Mouse (Mus musculus) intestine, postnatal 0 days (tissue): Measurements from ENCODE around the gene B3gnt9. TPM values are rescaled to one million over a fixed set of nuclear protein-coding genes. Genes with fewer than 3 reads are reported as not detected.
"Not testable (repeated sequence)": the region's sequence is repeated elsewhere in the genome, so short reads cannot be mapped to it uniquely, and the experiment has no call there.

Source experiments
- ATAC-seq: fragments of 200-750 bp; cut with Nextera tagmentation; 2 replicates; pipeline ENCODE4 v1.8.0; 2017; ENCODE audit warnings: mild to moderate bottlenecking, moderate TSS enrichment, moderate library complexity
- H3K27ac ChIP-seq: fragments of 300-500 bp; sonication (generic); 2 replicates; pipeline ENCODE4 v1.5.1; 2014; ENCODE audit warnings: mild to moderate bottlenecking, low read depth, low read length, moderate library complexity
- H3K27me3 ChIP-seq: fragments of 300-500 bp; sonication (generic); replicated peaks from 2 replicates; pipeline ENCODE4 v1.6.1; 2014; ENCODE audit warnings: low read length, mixed read lengths; ENCODE audit not compliant: control insufficient read depth, insufficient read depth
- H3K36me3 ChIP-seq: fragments of 300-500 bp; sonication (generic); 2 replicates; pipeline ENCODE4 v1.6.1; 2014; ENCODE audit warnings: mild to moderate bottlenecking, moderate library complexity; ENCODE audit not compliant: control insufficient read depth, insufficient read depth
- H3K4me1 ChIP-seq: fragments of 300-500 bp; sonication (generic); replicated peaks from 2 replicates; pipeline ENCODE4 v1.6.1; 2014; ENCODE audit warnings: antibody characterized with exemption, low read length, mixed read lengths; ENCODE audit not compliant: control insufficient read depth, insufficient read depth
- H3K4me2 ChIP-seq: fragments of 300-500 bp; sonication (generic); replicated peaks from 2 replicates; pipeline ENCODE4 v1.6.1; 2014; ENCODE audit warnings: low read depth, mild to moderate bottlenecking, moderate library complexity
- H3K4me3 ChIP-seq: fragments of 300-500 bp; sonication (generic); 2 replicates; pipeline ENCODE4 v1.5.1; 2014; ENCODE audit warnings: low read depth, low read length
- H3K9ac ChIP-seq: fragments of 300-500 bp; sonication (generic); 2 replicates; pipeline ENCODE4 v1.6.1; 2014; ENCODE audit warnings: mild to moderate bottlenecking, low read depth, low read length
- H3K9me3 ChIP-seq: fragments of 300-500 bp; sonication (generic); 2 replicates; pipeline ENCODE4 v1.6.1; 2016; ENCODE audit warnings: mixed run types; ENCODE audit not compliant: control insufficient read depth
- CTCF ChIP-seq: sonication (generic); IDR thresholded peaks from 2 replicates; pipeline ENCODE4 v1.5.1; 2016; ENCODE audit warnings: low read depth, mild to moderate bottlenecking, control low read depth, antibody characterized with exemption, moderate library complexity
- WGBS: fragments of 180-500 bp; shearing (Covaris S2); extraction: QIAGEN DNeasy Blood & Tissue Kit; methylation state at CpG from one replicate; pipeline ENCODE4 v1.1.7; 2014; 5-methylcytosine and 5-hydroxymethylcytosine counted together
- polyA plus RNA-seq: library from polyadenylated mRNA; unstranded; fragments of >200 nt; fragmentation: Nextera tagmentation; extraction: Ambion mirVana; gene quantifications from 2 replicates; pipeline ENCODE4 v1.2.1, GENCODE M21; 2015

B3gnt9 gene
- polyA plus RNA-seq, 1 experiment from 2014 or later, result 8.1 TPM

- Histone ChIP-seq H3K4me3 (no peak overlapping the region), H3K27ac (no peak overlapping the region), H3K9ac (no peak overlapping the region), H3K27me3 (no peaks in the 10 kb centered on the region), H3K4me1 (no peaks in the 10 kb centered on the region), H3K36me3 (peaks cover 52% of the 10 kb centered on the region), H3K9me3 (no peaks in the 10 kb centered on the region), H3K4me2 (no peak overlapping the region)
- 97% methylated on average over 7 of the region's 7 CpGs for WGBS
- ATAC-seq, result no peak
- no peak for TF ChIP-seq CTCF
Measured at GRCm38 (mm10) chr8:105241016-105241415, 13.9 kb downstream of the B3gnt9 start.

- no peak for ATAC-seq
- Histone ChIP-seq H3K4me1 (no peaks in the 10 kb centered on the region), H3K9ac (no peak overlapping the region), H3K36me3 (peaks cover 47% of the 10 kb centered on the region), H3K9me3 (no peaks in the 10 kb centered on the region), H3K4me3 (no peak overlapping the region), H3K27me3 (no peaks in the 10 kb centered on the region), H3K27ac (no peak overlapping the region), H3K4me2 (no peak overlapping the region)
- no peak for TF ChIP-seq CTCF
- WGBS, result 83% methylated on average over 14 of the region's 14 CpGs
Measured at GRCm38 (mm10) chr8:105237442-105238142, 17.4 kb downstream of the B3gnt9 start.

- TF ChIP-seq CTCF, result no peak
- no peak overlapping the region for H3K27ac ChIP-seq
- H3K9ac ChIP-seq, result no peak overlapping the region
- no peaks in the 10 kb centered on the region for H3K27me3 ChIP-seq
- no peak overlapping the region for H3K4me3 ChIP-seq
- 67% methylated on average over 1 of the region's 1 CpGs for WGBS
- no peaks in the 10 kb centered on the region for H3K9me3 ChIP-seq
- no peaks in the 10 kb centered on the region for H3K4me1 ChIP-seq
- 0 out of 2 replicates have a peak, but pooled peaks have one; percentile 51 for ATAC-seq
- H3K4me2 ChIP-seq, result no peak overlapping the region
- H3K36me3 ChIP-seq, result peaks cover 27% of the 10 kb centered on the region
Measured at GRCm38 (mm10) chr8:105235206-105235605, 19.7 kb downstream of the B3gnt9 start.

GRCm38 (mm10) chr8:105233126-105233935 is 21.6 kb downstream of the B3gnt9 start:
- no peak for TF ChIP-seq CTCF
- no peaks in the 10 kb centered on the region for H3K27me3 ChIP-seq
- H3K36me3 ChIP-seq, result peaks cover 12% of the 10 kb centered on the region
- no peak overlapping the region for H3K9ac ChIP-seq
- H3K4me1 ChIP-seq, result no peaks in the 10 kb centered on the region
- H3K4me2 ChIP-seq, result no peak overlapping the region
- no peak overlapping the region for H3K4me3 ChIP-seq
- WGBS, result 25% methylated on average over 1 of the region's 1 CpGs
- H3K27ac ChIP-seq, result no peak overlapping the region
- ATAC-seq, result no peak
- no peaks in the 10 kb centered on the region for H3K9me3 ChIP-seq

- ATAC-seq, H3K27ac ChIP-seq, H3K4me1 ChIP-seq, H3K4me3 ChIP-seq, H3K27me3 ChIP-seq, H3K9me3 ChIP-seq, H3K4me2 ChIP-seq, H3K9ac ChIP-seq, H3K36me3 ChIP-seq: not testable (repeated sequence)
- 90% methylated on average over 4 of the region's 4 CpGs for whole genome bisulfite sequencing
Measured at GRCm38 (mm10) chr8:105232321-105232693, 22.6 kb downstream of the B3gnt9 start.

GRCm38 (mm10) chr8:105231503-105232320 is 23.2 kb downstream of the B3gnt9 start:
- no peaks in the 10 kb centered on the region for H3K9me3 ChIP-seq
- H3K9ac ChIP-seq, result no peak overlapping the region
- no peaks in the 10 kb centered on the region for H3K27me3 ChIP-seq
- ATAC-seq, result no peak
- no peak for TF ChIP-seq CTCF
- peak overlapping the region; percentile 41 for H3K27ac ChIP-seq
- H3K4me2 ChIP-seq, result no peak overlapping the region
- no peak overlapping the region for H3K4me3 ChIP-seq
- WGBS, result 78% methylated on average over 12 of the region's 12 CpGs
- no peaks in the 10 kb centered on the region for H3K4me1 ChIP-seq
- H3K36me3 ChIP-seq, result peaks cover 8% of the 10 kb centered on the region
